Mouse (Mus musculus): ENCODE measurements around the gene Vmn1r84. TPM values are rescaled to one million over a fixed set of nuclear protein-coding genes. Genes with fewer than 3 reads are reported as not detected.

Vmn1r84 gene
- 0.10 TPM in 1 of 2 replicates, not detected in the other for polyA plus RNA-seq (2012)

DNA sequence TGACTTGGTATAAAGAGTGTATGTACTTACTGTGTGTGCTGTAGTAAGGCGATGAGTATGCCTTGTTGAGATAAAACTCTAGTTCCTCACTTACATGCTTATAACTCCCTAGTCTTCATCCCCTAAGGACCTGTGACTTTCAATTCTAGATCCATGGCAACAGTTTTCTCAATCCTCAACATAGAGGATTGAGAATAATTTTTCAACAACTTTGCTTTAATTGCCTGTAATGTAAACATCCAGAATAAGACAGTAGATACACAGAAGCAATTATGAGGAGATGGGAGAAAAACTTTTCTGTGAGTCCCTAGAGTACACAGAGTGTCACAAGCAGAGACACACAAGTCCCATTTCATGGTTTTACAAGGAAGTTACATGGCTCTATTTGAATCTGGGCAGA is at the start of gene Vmn1r84:
Vmn1r84 (minus strand) TSS at position 101 of the 400 bp plus-strand sequence.

DNA sequence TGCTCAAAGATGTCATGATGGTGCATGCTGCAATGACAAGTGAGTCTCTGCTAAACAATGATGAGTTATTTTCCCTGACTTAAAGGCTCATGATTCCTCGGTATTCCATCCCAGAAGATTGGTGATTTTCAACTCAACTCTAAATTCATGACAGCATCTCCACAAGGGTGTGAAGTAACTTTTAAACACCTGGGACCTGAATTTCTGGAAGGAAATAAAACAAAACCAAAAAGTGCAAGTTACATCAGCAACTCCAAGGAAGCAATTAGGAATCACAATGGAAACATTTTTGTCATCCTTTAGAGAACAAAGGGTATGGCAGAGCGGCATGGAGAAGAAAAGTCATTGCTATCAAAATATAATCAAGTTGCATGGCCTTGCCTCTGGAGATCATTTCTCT is 39.7 kb downstream of the Vmn1r84 start, which contains the start of gene Vmn1r83:
Vmn1r83 (minus strand) TSS at position 101 of the 400 bp plus-strand sequence.

Other genes with a start within 250 kb of the Vmn1r84 start
- gene Vmn1r78, start 219.0 kb downstream of the Vmn1r84 start, polyA plus RNA-seq (2012): not detected in 2 replicates
- gene Vmn1r79, start 198.0 kb downstream of the Vmn1r84 start, polyA plus RNA-seq (2012): not detected in 2 replicates
- gene Vmn1r80, start 180.0 kb downstream of the Vmn1r84 start, polyA plus RNA-seq (2012): 0.02 TPM in 1 of 2 replicates, not detected in the other
- gene Vmn1r81, start 101.0 kb downstream of the Vmn1r84 start, polyA plus RNA-seq (2012): 0.01 TPM in 1 of 2 replicates, not detected in the other
- gene Vmn1r82, start 68.8 kb downstream of the Vmn1r84 start, polyA plus RNA-seq (2012): 0.01 TPM in 1 of 2 replicates, not detected in the other
- gene Vmn1r83, start 39.8 kb downstream of the Vmn1r84 start, polyA plus RNA-seq (2012): not detected in 2 replicates
- 0.14 and 0.17 TPM in 2 replicates for gene Zfp551, start 53.5 kb upstream of the Vmn1r84 start, polyA plus RNA-seq (2012)
- 1.9 and 2.1 TPM in 2 replicates for gene Zfp606, start 109.0 kb upstream of the Vmn1r84 start, polyA plus RNA-seq (2012)
- gene 2900092C05Rik, start 143.2 kb upstream of the Vmn1r84 start, polyA plus RNA-seq (2012): not detected in 2 replicates
- gene Vmn2r53, start 239.5 kb upstream of the Vmn1r84 start, polyA plus RNA-seq (2012): under 0.01 and 0.01 TPM in 2 replicates